Mouse (Mus musculus): ENCODE data around the gene Fblim1.

The Fblim1 gene

DNA sequence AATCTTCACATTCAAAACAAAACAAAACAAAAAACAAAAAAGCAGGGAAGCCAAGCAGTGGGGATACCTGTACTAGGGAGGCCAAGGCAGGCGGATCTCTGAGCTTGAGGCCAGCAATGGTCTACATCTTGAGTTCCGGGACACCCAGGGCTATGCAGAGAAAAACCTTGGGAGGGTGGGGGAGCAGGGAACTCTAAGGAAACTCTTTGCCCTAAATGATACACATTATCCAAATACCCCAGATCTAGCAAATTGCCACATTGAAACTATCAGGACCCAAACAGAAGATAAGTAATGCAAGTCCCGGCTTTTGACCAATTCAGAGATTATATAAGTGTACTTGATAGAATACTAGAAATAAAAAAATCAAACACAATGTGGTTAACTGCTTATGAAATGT is 62.3 kb downstream of the Fblim1 start:
- DNase-seq (ENCODE audit: extremely low spot score, low read depth, low spot score): no peak

DNA sequence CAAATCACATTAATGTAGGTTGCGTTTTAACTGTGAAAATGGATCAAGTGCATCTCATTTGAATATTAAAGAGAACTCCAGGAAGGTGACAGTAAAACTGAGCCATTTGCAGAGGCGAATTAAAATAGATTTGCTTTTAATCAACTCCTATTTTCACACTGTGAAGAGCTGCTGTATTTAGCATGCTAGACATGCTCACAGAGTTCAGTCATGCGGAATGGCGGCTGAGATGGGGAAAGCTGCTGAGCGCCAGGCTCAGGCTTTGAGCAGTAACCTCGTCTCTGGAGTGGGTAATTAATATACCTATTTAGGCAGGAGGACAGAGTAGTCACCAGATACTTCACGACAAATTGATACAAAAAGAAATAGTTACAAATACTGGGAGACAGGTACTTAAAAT is 64.0 kb downstream of the Fblim1 start:
- DNase-seq (ENCODE audit: extremely low spot score, low read depth, low spot score): no peak

- no peak for DNase-seq (ENCODE audit: extremely low spot score, low read depth, low spot score)
These were observed 65.1 kb downstream of the Fblim1 start for GRCm38 (mm10) chr4:141540844-141541243.

DNA sequence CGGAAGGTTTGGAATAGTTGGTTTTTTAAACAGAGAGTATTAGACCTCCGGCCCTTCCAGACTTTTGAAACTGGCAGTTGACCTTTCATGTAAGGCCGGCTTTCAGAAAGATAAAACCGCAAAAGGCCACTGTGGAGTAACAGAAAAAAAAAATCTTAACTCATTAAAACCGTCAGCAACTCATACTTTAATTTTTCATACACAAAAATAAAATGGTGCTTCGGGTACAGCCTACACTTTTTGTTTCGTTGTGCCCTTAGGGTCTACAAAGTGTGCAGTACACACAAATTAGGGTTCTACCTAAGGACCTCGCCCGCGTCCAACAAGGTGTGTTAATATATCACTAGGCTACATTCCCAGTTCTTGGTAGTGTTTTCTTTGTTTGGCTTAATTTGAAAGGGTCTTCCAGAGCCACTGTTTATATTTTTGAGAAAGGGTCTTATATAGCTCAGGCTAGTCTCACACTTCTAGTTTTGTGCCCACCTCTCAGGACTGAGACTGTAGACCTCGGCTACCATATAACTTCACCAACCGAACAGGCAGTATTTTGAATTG is 66.6 kb downstream of the Fblim1 start:
- no peak for DNase-seq (ENCODE audit: extremely low spot score, low read depth, low spot score)

- peak; percentile 76 for DNase-seq (ENCODE audit: extremely low spot score, low read depth, low spot score)
These were observed 67.3 kb downstream of the Fblim1 start, which contains the start of gene Spen for GRCm38 (mm10) chr4:141538408-141539212. Gene Spen, minus strand, starts transcription at chr4:141538597.

DNA sequence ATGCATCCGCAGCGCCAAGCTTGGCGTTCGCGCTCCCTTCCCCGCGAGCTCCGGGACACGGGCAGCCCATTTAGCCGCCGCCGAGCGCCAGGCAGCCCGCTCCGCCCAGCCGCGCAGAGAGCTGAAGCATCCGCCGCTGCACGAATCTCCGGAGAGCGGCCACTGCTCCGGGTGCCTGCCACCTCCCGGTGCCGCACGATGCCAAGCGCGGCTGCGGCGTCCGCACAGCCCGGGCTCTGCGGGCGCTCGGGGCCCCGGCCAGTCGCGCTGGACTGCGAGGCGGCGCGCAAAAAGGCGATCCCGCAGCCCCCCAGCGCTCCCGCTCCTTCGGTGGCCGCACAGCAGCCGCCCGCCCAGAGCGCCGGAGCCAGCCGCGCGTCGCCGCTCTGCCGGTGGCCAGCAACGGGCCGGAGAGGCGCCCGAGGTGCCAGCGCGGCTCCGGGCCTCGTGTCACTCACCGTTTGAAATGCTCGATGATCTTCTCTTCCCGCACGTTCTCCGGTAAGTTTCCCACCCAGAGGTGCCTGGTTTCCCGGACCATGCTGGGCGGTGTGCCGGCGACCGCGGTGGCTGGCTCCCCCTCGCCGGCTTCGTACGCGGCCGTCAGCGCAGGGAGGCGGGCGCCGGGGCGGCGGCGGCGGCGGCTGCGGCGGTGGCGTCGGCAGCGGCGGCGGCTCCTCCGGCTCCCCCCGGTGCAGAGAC is 68.0 kb downstream of the Fblim1 start:
- DNase-seq (ENCODE audit: extremely low spot score, low read depth, low spot score): no peak

DNA sequence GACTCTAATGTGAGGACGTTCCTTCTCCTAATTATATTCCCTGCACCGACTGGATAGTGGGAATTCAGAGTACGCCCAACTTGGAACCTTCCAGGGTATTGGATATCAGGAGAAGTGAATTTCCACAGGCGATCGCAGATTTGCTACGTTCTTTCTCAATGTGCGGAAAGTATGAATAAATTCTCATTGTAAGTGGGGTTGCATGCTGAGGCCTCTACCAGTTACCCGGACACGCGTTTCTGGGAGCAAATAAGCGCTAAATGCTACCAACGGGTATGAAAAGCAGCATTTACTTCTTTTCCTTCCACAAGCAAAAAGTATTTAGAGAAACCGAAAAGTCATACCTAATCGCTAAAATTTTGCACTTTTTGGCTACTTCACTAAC is 68.7 kb downstream of the Fblim1 start:
- no peak for DNase-seq (ENCODE audit: extremely low spot score, low read depth, low spot score)

DNA sequence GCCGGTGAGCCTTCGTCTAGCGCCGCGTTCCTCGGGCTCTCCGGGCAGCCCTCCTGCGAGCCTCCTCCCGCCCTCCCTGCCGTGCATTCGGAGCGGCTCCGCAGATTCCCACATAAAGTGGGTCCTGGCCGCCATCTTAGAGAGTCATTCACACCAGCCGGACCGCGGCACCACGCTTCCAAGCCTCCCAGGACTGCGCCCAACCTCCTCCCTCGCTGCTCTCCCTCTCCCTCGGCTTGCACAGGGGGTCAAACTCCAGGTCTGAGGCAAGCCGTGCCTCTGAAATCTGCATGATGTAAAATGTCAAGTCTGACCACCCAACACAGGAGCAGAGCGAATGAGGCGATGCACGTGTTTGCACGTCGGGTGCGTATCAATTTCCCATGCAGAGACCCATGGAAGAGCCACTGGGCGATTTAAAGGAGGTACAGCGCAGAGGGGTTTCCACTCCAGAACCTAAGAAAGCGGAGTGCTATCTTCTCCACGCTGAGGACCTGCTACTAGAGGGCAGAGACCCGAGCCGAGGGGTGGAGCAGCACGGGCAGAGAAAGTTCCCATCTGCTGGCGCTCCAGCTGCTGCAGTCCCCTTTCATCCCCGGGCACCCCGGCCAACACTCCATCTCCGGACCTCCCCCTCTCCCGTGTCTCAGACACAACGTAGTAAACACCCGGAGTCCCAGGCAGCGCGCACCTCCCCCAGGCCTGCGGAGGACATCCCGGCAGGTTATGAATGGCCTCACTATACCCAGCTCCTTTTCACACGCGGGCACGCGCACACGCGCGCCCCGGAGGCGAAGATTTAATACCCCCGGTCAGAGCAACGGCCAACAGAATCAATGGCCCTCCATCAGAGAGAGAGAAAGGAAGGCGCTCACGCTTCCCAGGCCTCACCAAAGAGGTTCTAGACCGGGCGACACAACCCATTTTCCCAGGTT is 69.3 kb downstream of the Fblim1 start:
- no peak for DNase-seq (ENCODE audit: extremely low spot score, low read depth, low spot score)

GRCm38 (mm10) chr4:141534947-141535680 is 70.8 kb downstream of the Fblim1 start:
- DNase-seq (ENCODE audit: extremely low spot score, low read depth, low spot score): no peak

DNA sequence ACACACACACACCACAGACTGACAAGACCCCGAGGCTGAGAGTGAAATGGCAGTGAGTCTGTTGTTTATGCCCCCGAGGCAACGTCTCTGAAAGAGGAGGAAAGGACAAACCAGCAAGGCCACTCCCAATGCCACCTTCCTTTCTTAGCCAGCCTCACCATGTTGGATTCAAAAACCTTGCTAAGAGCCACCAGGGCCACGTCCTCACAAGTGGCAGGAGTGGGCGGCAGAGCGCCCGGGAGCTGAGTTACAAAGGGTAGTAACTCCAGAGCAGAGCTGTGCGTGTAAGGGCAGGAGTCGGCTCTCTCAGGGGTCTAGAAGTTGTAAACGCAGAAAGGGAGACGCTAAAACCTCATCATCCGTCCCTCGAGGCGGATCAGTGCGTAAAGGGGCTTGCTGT is 74.9 kb downstream of the Fblim1 start:
- DNase-seq (ENCODE audit: extremely low spot score, low read depth, low spot score): no peak

DNA sequence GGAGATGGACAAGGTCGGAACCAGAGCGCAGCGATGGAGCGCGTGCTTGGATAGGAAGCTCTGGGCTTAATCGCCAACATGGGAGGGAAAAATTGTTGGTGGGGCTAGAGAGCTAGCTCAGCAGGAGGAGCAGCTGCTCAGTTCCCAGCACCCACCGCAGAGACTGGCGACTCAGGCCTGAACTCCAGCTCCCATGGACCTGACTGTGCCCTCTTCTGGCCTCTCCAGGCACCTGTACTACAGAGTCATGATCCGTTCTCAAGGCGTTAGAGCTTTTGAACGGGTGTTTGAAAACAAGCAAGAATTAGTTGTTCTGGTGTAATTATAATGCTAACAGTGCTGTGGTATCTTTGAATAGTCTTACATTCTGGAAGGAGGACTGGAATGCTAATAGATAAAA is 77.0 kb downstream of the Fblim1 start:
- no peak for DNase-seq (ENCODE audit: extremely low spot score, low read depth, low spot score)

DNA sequence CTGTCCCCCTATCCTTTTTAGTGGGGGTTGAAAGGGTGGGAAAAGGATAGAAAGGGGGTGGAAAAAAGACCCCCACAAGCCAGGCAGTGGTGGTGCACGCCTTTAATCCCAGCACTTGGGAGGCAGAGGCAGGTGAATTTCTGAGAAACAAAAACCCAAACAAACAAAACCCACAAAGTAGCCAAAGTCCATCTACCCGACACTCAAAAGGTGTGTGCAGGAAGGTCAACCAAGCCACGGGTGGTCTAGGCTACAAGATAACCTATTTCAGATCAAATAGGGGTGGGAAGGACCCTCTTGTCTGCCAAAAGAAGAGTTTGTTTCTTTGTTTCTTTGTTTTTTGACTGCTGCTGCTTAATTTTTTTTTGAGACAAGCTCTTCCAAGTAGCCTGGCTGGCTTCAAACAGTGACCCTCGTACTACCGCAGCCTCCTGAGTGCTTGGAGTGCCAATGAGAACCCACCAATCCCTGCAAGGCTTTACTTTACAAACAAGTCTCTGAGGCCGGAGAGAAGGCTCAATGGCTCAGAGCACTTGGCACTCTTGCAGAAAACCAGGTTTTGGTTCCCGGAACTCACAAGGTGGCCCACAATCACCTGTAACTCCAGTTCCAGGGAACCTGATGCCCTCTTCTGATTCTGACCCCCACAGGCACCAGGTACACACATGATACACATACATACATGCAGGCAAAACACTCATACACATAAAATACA is 78.8 kb downstream of the Fblim1 start:
- no peak for DNase-seq (ENCODE audit: extremely low spot score, low read depth, low spot score)
